Mouse (Mus musculus) neural tube, embryonic 11.5 days (tissue): ENCODE measurements around the gene Zfp189. TPM values are rescaled to one million over a fixed set of nuclear protein-coding genes. Genes with fewer than 3 reads are reported as not detected.

Experiments
- ATAC-seq: fragments of 200-750 bp; cut with Nextera tagmentation; 2 replicates; pipeline ENCODE4 v1.8.0; 2017; ENCODE audit warnings: moderate number of reproducible peaks, mild to moderate bottlenecking, moderate TSS enrichment, moderate library complexity; ENCODE audit not compliant: insufficient read depth, low FRiP score, low TSS enrichment
- DNase-seq: peaks from one replicate; pipeline ENCODE4 v3.0.0-alpha.2; 2015; ENCODE audit warnings: low spot score
- H3K27ac ChIP-seq: fragments of 300-500 bp; sonication (generic); 2 replicates; pipeline ENCODE4 v1.5.1; 2014; ENCODE audit warnings: low read depth, mild to moderate bottlenecking, low read length
- H3K27me3 ChIP-seq: fragments of 300-500 bp; sonication (generic); 2 replicates; pipeline ENCODE4 v1.6.1; 2014; ENCODE audit warnings: mild to moderate bottlenecking, low read length, mixed read lengths; ENCODE audit not compliant: control insufficient read depth, insufficient read depth
- H3K36me3 ChIP-seq: fragments of 300-500 bp; sonication (generic); 2 replicates; pipeline ENCODE4 v1.6.1; 2014; ENCODE audit warnings: mild to moderate bottlenecking, low read length, moderate library complexity, mixed read lengths; ENCODE audit not compliant: control insufficient read depth, insufficient read depth
- H3K4me1 ChIP-seq: fragments of 300-500 bp; sonication (generic); 2 replicates; pipeline ENCODE4 v1.6.1; 2014; ENCODE audit warnings: low read length, mixed read lengths; ENCODE audit not compliant: control insufficient read depth, insufficient read depth
- H3K4me2 ChIP-seq: fragments of 300-500 bp; sonication (generic); 2 replicates; pipeline ENCODE4 v1.6.1; 2014; ENCODE audit warnings: low read depth, mild to moderate bottlenecking, moderate library complexity
- H3K4me3 ChIP-seq: fragments of 300-500 bp; sonication (generic); 2 replicates; pipeline ENCODE4 v1.5.1; 2014; ENCODE audit warnings: low read depth, low read length
- H3K9ac ChIP-seq: fragments of 300-500 bp; sonication (generic); 2 replicates; pipeline ENCODE4 v1.6.1; 2014; ENCODE audit warnings: mild to moderate bottlenecking, low read length
- H3K9me3 ChIP-seq: fragments of 300-500 bp; sonication (generic); 2 replicates; pipeline ENCODE4 v1.6.1; 2016; ENCODE audit warnings: low read length; ENCODE audit not compliant: control insufficient read depth
- WGBS: fragments of 180-500 bp; shearing (Covaris S2); extraction: QIAGEN DNeasy Blood & Tissue Kit; methylation state at CpG from one replicate; pipeline ENCODE4 v1.1.7; 2014; 5-methylcytosine and 5-hydroxymethylcytosine counted together
- polyA plus RNA-seq: library from polyadenylated mRNA; unstranded; fragments of >200 nt; fragmentation: Nextera tagmentation; extraction: Ambion mirVana; gene quantifications from 2 replicates; pipeline ENCODE4 v1.2.1, GENCODE M21; 2014

Gene Zfp189
- polyA plus RNA-seq, 1 experiment from 2014 or later: 15.0 TPM

DNA sequence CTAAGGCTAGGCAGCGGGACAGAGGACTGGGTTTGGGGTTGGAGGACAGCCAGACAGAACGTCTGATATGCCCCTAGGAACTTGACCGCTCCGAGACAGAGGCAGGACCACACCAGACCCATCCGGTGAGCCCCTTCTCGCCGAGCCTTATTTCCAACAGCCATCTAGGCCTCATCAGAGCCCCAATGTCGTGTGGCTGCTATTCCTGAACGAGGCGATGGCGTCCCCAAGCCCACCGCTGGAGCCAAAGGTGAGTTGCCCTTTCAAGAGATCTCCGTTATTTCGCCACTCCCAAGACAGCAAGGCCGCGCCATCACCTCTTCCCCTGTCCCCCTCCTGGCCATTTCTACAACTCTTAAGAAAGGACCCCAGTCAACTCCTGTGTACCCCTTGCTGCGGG is 370 bp downstream of the Zfp189 start:
- under 1% methylated on average over 17 of the region's 17 CpGs for WGBS
- Histone ChIP-seq H3K9me3 (no peaks in the 10 kb centered on the region), H3K27me3 (no peaks in the 10 kb centered on the region), H3K4me1 (peaks cover 3% of the 10 kb centered on the region; the same call in 1 of the 2 replicates), H3K27ac (no peak overlapping the region), H3K36me3 (0 out of 2 replicates have a peak, but pooled peaks cover 2% of the 10 kb centered on the region), H3K4me2 (peak overlapping the region; percentile 56), H3K4me3 (peak overlapping the region; percentile 44), H3K9ac (peak overlapping the region; percentile 67)
- no peak for DNase-seq
- no peak; the same call in 1 of the 2 replicates for ATAC-seq

GRCm38 (mm10) chr4:49522576-49522975 is 1.6 kb downstream of the Zfp189 start:
- ATAC-seq (no peak), DNase-seq (no peak)
- Histone ChIP-seq H3K36me3 (0 out of 2 replicates have a peak, but pooled peaks cover 2% of the 10 kb centered on the region), H3K4me1 (peaks cover 3% of the 10 kb centered on the region; the same call in 1 of the 2 replicates), H3K9ac (no peak overlapping the region), H3K4me3 (no peak overlapping the region), H3K27me3 (no peaks in the 10 kb centered on the region), H3K27ac (no peak overlapping the region), H3K9me3 (no peaks in the 10 kb centered on the region), H3K4me2 (no peak overlapping the region)
- WGBS: 93% methylated on average over 9 of the region's 9 CpGs

- WGBS: 82% methylated on average over 3 of the region's 3 CpGs
- no peak overlapping the region for H3K27ac ChIP-seq
- H3K4me3 ChIP-seq: no peak overlapping the region
- ATAC-seq (no peak), DNase-seq (no peak)
- no peak overlapping the region for H3K9ac ChIP-seq
- no peaks in the 10 kb centered on the region for H3K4me1 ChIP-seq
- peaks cover 5% of the 10 kb centered on the region for H3K36me3 ChIP-seq
- H3K9me3 ChIP-seq: peaks cover 4% of the 10 kb centered on the region; the same call in 1 of the 2 replicates
- no peaks in the 10 kb centered on the region for H3K27me3 ChIP-seq
- H3K4me2 ChIP-seq: no peak overlapping the region
Measured at GRCm38 (mm10) chr4:49535036-49535435, 14.1 kb downstream of the Zfp189 start.

DNA sequence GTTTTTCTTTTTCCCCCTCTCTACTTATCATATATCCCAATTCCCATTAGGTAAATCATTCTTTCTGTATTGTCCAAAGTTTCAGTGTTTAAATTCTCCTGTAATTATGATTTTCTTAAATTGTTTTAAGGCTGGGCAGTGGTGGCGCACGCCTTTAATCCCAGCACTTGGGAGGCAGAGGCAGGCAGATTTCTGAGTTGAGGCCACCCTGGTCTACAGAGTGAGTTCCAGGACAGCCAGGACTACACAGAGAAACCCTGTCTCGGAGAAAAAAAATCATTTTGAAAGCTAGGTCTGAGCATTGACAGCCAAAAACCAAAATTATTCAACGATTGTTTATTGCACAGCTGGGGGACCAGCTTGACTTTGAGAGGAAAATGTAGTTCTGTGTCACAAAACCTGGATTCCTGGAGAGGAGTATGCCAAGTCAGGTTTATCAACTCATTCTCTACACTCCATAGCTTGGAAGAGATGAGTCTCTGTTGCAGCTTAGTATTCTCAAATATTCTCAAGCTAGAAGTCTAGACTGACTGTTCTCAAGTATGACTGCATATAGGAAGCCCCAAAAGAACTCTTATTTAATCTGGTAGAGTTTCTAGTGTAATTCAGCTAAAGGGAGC is 14.8 kb downstream of the Zfp189 start:
- Histone ChIP-seq H3K27me3 (no peaks in the 10 kb centered on the region), H3K4me2 (no peak overlapping the region), H3K36me3 (no peaks in the 10 kb centered on the region), H3K4me1 (no peaks in the 10 kb centered on the region), H3K27ac (no peak overlapping the region), H3K4me3 (no peak overlapping the region), H3K9ac (no peak overlapping the region), H3K9me3 (no peaks in the 10 kb centered on the region)
- 91% methylated on average over 4 of the region's 4 CpGs for WGBS
- DNase-seq (no peak), ATAC-seq (no peak)

GRCm38 (mm10) chr4:49536671-49537070 is 15.7 kb downstream of the Zfp189 start:
- no peak overlapping the region for H3K4me3 ChIP-seq
- H3K36me3 ChIP-seq: no peaks in the 10 kb centered on the region
- H3K27ac ChIP-seq: no peak overlapping the region
- H3K9ac ChIP-seq: no peak overlapping the region
- WGBS: 90% methylated on average over 4 of the region's 4 CpGs
- H3K27me3 ChIP-seq: no peaks in the 10 kb centered on the region
- H3K9me3 ChIP-seq: no peaks in the 10 kb centered on the region
- DNase-seq (no peak), ATAC-seq (no peak)
- no peak overlapping the region for H3K4me2 ChIP-seq
- H3K4me1 ChIP-seq: no peaks in the 10 kb centered on the region

GRCm38 (mm10) chr4:49539665-49540064 is 18.7 kb downstream of the Zfp189 start:
- Histone ChIP-seq H3K4me3 (no peak overlapping the region), H3K9me3 (no peaks in the 10 kb centered on the region), H3K9ac (no peak overlapping the region), H3K27me3 (no peaks in the 10 kb centered on the region), H3K4me1 (no peaks in the 10 kb centered on the region), H3K36me3 (no peaks in the 10 kb centered on the region), H3K27ac (no peak overlapping the region), H3K4me2 (no peak overlapping the region)
- DNase-seq (no peak), ATAC-seq (no peak)
- WGBS: 80% methylated on average over 6 of the region's 6 CpGs

DNA sequence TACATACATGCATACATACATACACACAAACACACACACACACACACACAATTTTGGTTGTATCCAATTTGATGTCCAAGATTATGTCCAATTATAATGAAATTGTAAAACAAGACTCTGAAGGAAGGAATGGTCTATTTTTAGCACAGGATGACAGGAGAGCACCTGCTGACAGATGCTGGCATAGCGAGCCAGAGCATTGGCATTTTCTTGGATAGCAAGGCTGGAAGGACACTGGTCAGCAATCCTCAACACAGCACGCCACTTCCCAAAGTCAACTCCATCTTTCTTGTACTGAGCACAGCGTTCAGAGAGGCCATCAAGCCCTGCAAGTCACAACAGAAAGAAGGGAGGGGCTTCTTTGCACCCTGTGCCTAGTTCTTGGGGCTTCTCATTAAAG is 20.0 kb downstream of the Zfp189 start:
- 78% methylated on average over 3 of the region's 3 CpGs for WGBS
- no peak overlapping the region for H3K4me2 ChIP-seq
- ATAC-seq (no peak), DNase-seq (no peak)
- no peak overlapping the region for H3K9ac ChIP-seq
- H3K27ac ChIP-seq: no peak overlapping the region
- no peaks in the 10 kb centered on the region for H3K27me3 ChIP-seq
- H3K9me3 ChIP-seq: no peaks in the 10 kb centered on the region
- H3K4me1 ChIP-seq: no peaks in the 10 kb centered on the region
- H3K36me3 ChIP-seq: no peaks in the 10 kb centered on the region
- no peak overlapping the region for H3K4me3 ChIP-seq

GRCm38 (mm10) chr4:49546026-49546425 is 25.1 kb downstream of the Zfp189 start:
- Histone ChIP-seq H3K4me2 (no peak overlapping the region), H3K4me1 (no peaks in the 10 kb centered on the region), H3K4me3 (no peak overlapping the region), H3K9me3 (no peaks in the 10 kb centered on the region), H3K9ac (no peak overlapping the region), H3K36me3 (no peaks in the 10 kb centered on the region), H3K27me3 (no peaks in the 10 kb centered on the region), H3K27ac (no peak overlapping the region)
- ATAC-seq (no peak), DNase-seq (no peak)
- WGBS: 90% methylated on average over 2 of the region's 2 CpGs

DNA sequence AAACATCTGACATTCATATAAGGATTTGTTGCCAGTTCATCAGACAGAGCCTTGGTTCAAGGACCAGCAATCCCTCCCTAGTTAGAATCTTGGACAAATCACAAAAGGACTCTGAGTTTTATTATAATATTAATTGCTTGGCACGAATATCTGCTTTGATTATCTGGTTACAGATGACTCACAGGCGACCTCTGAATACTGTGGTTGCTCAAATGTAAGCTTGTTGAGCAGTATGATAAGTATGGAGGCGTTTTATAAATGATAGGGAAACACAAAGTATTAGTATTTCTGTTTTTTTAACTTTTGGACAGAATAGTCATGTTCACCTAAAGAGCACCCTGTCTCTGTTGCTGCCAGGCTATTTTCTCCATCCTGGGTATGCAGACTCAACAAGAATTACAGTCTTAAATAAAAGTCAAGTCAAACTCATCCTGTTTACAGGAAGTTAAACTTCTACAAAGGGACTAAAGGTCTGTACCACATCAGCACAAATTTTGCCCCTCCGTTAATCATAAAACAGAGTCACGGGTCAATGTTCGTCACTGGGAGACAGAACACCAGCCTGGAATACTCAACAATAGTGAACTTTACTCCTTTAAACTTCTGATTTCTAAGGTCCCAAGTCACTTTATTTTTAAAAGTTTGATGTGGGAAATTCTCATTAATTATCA is 26.0 kb downstream of the Zfp189 start:
- H3K36me3 ChIP-seq: no peaks in the 10 kb centered on the region
- H3K27ac ChIP-seq: no peak overlapping the region
- no peaks in the 10 kb centered on the region for H3K27me3 ChIP-seq
- H3K4me3 ChIP-seq: no peak overlapping the region
- DNase-seq: no peak
- ATAC-seq: no peak
- no peak overlapping the region for H3K4me2 ChIP-seq
- no peaks in the 10 kb centered on the region for H3K9me3 ChIP-seq
- whole genome bisulfite sequencing: 75% methylated on average over 6 of the region's 6 CpGs
- H3K9ac ChIP-seq: no peak overlapping the region
- no peaks in the 10 kb centered on the region for H3K4me1 ChIP-seq
